Mouse (Mus musculus): ENCODE measurements around the gene Cep44.

DNA sequence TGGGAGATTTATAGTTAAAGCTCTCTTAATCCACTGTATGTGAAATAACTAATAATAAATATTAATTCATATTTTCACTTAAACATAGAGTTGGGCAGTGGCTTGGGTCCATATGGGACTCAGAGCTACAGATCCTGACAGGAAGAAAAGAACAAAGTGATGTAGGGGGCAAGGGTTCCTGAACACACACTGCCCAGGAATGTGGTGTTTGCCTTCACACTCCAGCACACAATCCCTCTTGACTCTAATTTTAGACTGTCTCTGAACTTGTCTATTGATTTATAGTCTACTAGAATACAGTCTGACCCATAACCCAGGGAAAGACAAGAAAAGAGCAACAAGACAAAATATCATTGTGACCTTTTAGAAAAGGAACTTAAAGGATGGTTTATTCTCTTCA, 48.9 kb downstream of the Cep44 start:
- no peak for TF ChIP-seq POLR2A (IDR thresholded peaks at IDR 0.05; ENCODE audit: borderline replicate concordance, control insufficient read depth, low read depth, low read length)
- no peak for TF ChIP-seq CTCF (IDR thresholded peaks at IDR 0.05; ENCODE audit: control insufficient read depth, insufficient read depth, low read length)

Data from bone marrow, adult 2 months (tissue).